Mouse (Mus musculus) frontal cortex, adult 2 months (tissue): ENCODE measurements around the gene Tldc2. TPM values are rescaled to one million over a fixed set of nuclear protein-coding genes. Genes with fewer than 3 reads are reported as not detected.
A peak's percentile ranks its signal among the peaks of the same experiment; 100 is the strongest.

ENCODE experiments used
- DNase-seq, 2 experiments: peaks; one replicate each; pipeline ENCODE4 v3.0.0; 2022; ENCODE audit warnings: low spot score in 1 of 2; ENCODE audit errors: extremely low spot score in 1 of 2
- polyA plus RNA-seq: library from polyadenylated mRNA; depleted of rRNA; stranded (reverse); fragments of >200 nt; gene quantifications from 2 replicates; pipeline ENCODE4 v1.2.3, GENCODE M21; 2012

The Tldc2 gene
- polyA plus RNA-seq, 1 experiment = 0.30 TPM

DNA sequence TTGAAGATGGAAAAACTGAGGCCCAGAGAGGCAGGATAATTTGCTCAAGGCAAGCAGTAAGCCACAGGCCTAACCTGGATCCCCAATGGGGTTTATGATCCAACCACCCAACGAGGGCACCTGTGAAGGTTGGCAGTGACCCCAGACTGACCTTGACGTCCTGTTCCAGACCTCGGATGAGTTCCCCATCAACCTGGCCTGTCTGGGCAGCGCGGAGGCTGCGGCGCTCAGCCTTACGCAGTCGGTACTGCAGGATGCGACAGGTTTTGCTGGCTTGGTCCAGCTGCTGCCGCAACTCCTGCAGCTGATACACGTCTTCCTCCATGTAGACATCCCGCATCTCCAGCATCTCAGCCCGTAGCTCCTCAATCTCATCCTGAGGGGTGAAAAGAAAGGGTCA, 26.8 kb upstream of the Tldc2 start:
- no peak for DNase-seq

DNA sequence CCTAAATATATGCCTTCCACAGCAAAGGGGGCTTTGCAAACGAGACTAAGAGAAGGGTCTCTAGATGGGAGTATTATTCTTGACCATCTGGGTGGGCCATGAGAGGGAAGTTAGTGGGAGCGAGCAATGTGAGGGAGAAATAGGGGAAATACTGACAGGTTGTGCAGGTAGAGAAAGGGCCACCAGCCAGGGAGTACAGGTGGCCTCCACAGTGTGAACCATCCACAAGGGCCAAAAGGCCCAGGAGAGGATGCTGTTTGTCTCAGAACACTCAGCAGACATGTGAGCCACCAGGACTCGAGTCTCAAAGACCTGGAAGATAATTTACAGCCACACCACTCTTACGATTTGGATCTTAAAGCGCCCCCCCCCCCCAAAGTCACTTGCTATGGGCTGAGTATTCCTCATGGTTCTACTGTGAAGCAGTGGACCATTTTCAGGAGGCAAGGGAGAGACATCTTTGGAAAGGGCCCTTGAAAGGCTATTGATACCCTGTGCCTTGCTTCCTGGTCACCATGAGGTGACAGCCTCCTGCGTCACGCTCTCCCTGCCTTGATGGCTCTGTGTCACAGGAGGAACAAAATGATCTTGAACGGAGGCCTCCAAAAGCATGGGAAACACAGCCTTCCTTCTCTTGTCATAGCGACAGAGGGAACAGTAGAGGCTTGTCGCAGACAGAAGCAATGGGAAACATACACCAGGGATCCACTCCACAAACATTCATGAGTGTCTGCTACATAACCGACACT, 26.1 kb upstream of the Tldc2 start:
- no peak for DNase-seq

DNA sequence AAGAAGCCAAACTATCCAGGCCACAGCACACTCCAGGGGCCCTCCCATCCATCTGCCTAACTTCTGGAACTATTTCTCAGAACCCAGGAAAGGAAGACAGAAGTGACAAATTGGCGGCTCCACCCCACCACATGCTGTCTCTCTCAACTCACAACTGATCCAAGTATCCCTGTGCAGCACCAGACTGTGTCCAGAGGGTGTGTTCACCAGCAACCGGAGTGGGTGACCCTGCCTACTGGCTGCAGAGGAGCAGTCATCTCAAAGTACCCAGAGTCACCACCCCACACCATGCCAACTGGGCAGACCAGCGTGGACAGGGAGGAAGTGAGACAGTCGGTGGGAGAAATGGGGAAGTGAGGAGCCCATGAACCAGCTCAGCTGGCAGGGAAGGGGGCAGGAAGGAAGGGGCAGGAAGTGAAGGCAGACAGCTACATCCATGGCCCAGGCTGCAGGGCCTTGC, 23.6 kb upstream of the Tldc2 start:
- DNase-seq = peak in 1 of 2 experiments; percentile 53

- peak in 1 of 2 experiments; percentile 57 for DNase-seq
These were observed 22.7 kb upstream of the Tldc2 start for GRCm38 (mm10) chr2:157064136-157064535.

GRCm38 (mm10) chr2:157064978-157065878, 21.6 kb upstream of the Tldc2 start:
- no peak for DNase-seq

DNA sequence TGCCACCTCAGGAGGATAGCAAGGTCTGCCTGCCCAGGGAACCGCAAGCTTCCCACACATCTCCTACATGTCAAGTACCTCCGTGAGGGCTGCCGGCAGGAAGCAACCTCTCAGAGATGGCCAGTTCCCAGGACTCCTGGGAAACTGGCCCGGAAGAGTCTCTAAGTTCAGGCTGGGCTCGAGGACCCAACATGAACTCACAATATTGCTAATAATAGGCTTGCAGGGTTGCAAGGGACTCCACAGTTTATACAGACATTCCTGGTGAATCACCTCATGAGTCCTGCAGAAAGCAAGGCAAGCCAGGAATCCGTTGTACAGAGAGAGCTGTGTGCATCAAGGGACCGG, 21.0 kb upstream of the Tldc2 start:
- DNase-seq = no peak

DNA sequence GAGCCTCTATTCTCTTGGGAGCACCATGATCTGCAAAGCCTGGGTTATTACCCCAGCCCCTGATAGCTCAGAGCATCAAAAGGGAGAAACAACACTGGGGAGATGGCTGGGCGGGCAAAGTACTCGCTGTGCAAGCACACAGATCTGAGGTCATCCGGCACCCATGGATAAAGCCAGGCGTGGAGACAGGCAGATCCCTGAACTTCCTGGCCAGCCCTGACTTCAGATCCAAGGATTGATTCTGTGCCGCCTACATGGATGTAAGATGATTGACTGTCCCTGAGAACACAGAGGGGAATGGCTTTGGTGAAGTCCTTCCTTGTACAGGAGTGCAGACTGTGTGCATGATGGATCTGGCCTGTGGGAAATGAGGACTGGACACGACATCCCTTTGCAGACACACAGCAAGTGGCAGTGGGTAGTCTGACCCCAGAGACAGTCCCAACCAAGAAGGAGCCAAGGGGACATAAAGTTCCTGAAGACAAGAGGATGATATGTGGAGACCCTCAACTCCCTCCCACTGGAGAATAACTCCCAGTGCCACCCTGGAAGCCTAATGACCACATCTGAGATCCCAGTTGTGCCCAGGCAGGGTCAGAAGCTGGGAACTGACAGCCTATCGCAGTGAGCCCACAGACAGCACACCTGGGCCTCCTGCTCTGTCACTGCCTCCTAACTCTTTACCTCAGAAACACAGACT, 20.0 kb upstream of the Tldc2 start:
- DNase-seq = no peak

GRCm38 (mm10) chr2:157068701-157069354, 18.0 kb upstream of the Tldc2 start:
- DNase-seq = no peak

GRCm38 (mm10) chr2:157069355-157069735, 17.5 kb upstream of the Tldc2 start:
- no peak for DNase-seq

DNA sequence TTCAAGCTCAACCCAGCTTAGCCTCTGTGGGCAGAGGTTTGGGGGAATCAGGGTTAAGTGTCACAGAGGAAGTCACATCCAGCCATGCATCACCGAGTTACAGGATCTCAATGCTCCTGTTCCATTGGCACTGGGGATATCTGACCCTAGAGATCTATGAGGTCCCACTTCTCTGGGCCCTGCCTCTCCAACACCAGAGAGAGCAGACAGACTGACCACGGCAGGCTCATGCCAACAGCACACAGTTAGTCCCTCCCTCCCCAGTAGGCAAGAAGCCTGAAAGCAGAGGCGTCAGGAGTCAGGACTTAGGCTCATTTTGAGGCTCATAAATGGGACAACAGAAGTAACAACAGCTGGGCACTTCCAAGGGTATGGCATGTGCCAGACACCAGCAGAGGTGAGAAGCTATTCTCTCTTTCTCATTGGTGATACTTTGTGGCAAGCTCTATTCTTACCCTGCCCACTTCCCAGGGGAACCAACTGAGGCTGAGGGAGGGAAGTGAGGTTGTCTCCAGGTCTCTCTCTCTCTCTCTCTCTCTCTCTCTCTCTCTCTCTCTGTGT, 17.0 kb upstream of the Tldc2 start:
- DNase-seq = no peak

GRCm38 (mm10) chr2:157070365-157070764, 16.5 kb upstream of the Tldc2 start:
- DNase-seq = no peak

GRCm38 (mm10) chr2:157071556-157071955, 15.3 kb upstream of the Tldc2 start:
- no peak for DNase-seq

- no peak for DNase-seq
These were observed 14.4 kb upstream of the Tldc2 start for GRCm38 (mm10) chr2:157072316-157072990.

- DNase-seq = no peak
These were observed 13.3 kb upstream of the Tldc2 start for GRCm38 (mm10) chr2:157073378-157074052.

DNA sequence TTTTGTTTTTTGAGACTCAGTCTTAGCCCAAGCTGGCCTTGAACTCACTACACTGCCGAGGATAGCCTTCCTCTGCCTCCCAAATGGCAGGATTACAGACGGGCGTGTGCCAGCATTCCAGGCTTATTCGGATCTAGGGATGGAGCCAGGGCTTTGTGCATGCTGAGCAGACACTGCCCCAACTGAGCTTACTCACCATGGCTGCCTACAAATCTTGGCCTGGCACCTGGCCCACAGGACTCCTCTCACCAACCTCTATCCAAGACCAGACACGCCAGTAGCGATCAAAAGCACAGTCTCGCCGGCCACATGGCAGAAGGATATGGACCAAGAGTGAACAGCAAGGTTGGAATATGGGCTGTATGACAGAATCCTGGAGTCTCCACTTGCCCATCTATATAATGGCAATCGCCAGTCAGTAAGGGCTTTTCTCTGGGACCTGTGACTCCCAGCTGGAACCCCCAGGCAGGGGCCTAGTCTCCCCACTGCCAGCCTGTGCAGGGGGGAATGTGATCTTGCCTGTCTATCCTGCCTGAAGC, 12.6 kb upstream of the Tldc2 start:
- DNase-seq = no peak

GRCm38 (mm10) chr2:157074772-157075171, 12.1 kb upstream of the Tldc2 start:
- DNase-seq = no peak

GRCm38 (mm10) chr2:157075226-157075625, 11.6 kb upstream of the Tldc2 start:
- DNase-seq = no peak

DNA sequence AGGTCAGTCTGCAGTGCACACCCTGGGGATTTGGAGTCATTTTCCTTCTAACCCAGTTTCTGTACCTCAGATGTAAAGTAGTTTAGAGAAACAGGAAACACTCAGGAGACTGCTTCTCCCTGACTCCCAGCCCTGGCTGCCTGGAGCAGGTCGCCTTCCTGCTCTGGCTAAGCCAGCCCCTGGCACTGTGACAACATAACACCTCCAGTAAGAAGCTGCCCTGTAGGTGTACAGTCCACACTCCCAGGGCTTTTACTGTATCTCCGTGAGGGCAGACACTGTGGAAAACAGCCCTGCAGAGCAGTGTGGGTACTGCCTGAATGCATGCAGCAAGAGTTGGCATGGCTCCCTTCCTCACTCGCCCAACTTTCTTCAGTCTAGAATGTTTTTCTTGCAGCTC, 11.2 kb upstream of the Tldc2 start:
- DNase-seq = no peak

- no peak for DNase-seq
These were observed 10.3 kb upstream of the Tldc2 start for GRCm38 (mm10) chr2:157076585-157076984.
